Mouse (Mus musculus): Measurements from ENCODE around the gene Thrap3.

DNA sequence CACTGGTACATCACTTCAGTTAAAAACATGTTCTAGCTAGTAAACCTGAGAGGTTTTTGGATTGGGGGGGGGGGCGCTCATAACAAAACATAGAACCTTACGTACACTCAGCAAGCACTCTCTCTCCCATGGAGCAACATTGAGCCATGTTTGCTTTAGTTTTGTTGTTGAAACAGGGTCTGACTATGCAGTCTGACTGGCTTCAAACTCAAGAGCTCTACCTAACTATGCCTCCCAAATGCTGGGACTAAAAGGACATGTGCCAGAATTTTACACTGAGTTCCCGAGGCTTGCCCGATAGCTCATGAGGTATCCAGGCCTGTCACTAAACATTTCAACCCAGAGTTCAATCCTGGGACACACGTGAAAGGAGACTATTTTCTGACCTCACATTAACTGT lies 19.5 kb downstream of the Thrap3 start:
- no peak for TF ChIP-seq CTCF (IDR thresholded peaks at IDR 0.05; ENCODE audit: low read depth, low read length)
- no peak for TF ChIP-seq POLR2A (IDR thresholded peaks at IDR 0.05; ENCODE audit: extremely low read depth, insufficient read depth, low read length)
